Mouse (Mus musculus) midbrain, embryonic 11.5 days (tissue): Measurements from ENCODE around the gene Dnaja2. TPM values are rescaled to one million over a fixed set of nuclear protein-coding genes. Genes with fewer than 3 reads are reported as not detected.

Experiments used
- ATAC-seq: fragments of 200-750 bp; cut with Nextera tagmentation; 2 replicates; pipeline ENCODE4 v1.8.0; 2017; ENCODE audit warnings: moderate TSS enrichment, moderate library complexity; ENCODE audit not compliant: low FRiP score
- DNase-seq: peaks from one replicate; pipeline ENCODE4 v3.0.0; 2015; ENCODE audit warnings: low spot score; ENCODE audit errors: missing footprints
- H3K27ac ChIP-seq: fragments of 300-500 bp; sonication (generic); 2 replicates; pipeline ENCODE4 v1.5.1; 2014; ENCODE audit warnings: low read depth, low read length
- H3K27me3 ChIP-seq: fragments of 300-500 bp; sonication (generic); 2 replicates; pipeline ENCODE4 v1.6.1; 2014; ENCODE audit warnings: mild to moderate bottlenecking, low read length, moderate library complexity, mixed read lengths; ENCODE audit not compliant: control insufficient read depth, insufficient read depth
- H3K36me3 ChIP-seq: fragments of 300-500 bp; sonication (generic); 2 replicates; pipeline ENCODE4 v1.6.1; 2014; ENCODE audit warnings: mild to moderate bottlenecking, low read length, moderate library complexity, mixed read lengths; ENCODE audit not compliant: control insufficient read depth, insufficient read depth
- H3K4me1 ChIP-seq: fragments of 300-500 bp; sonication (generic); 2 replicates; pipeline ENCODE4 v1.6.1; 2014; ENCODE audit warnings: low read length; ENCODE audit not compliant: control insufficient read depth, insufficient read depth
- H3K4me2 ChIP-seq: fragments of 300-500 bp; sonication (generic); 2 replicates; pipeline ENCODE4 v1.6.1; 2014; ENCODE audit warnings: mild to moderate bottlenecking, moderate library complexity
- H3K4me3 ChIP-seq: fragments of 300-500 bp; sonication (generic); 2 replicates; pipeline ENCODE4 v1.5.1; 2014; ENCODE audit warnings: low read depth, low read length
- H3K9ac ChIP-seq: fragments of 300-500 bp; sonication (generic); 2 replicates; pipeline ENCODE4 v1.6.1; 2014; ENCODE audit warnings: low read length
- H3K9me3 ChIP-seq: fragments of 300-500 bp; sonication (generic); 2 replicates; pipeline ENCODE4 v1.6.1; 2016; ENCODE audit warnings: low read length; ENCODE audit not compliant: control insufficient read depth
- WGBS: fragments of 180-500 bp; shearing (Covaris S2); extraction: QIAGEN DNeasy Blood & Tissue Kit; methylation state at CpG from one replicate; pipeline ENCODE4 v1.1.7; 2014; 5-methylcytosine and 5-hydroxymethylcytosine counted together
- polyA plus RNA-seq: library from polyadenylated mRNA; unstranded; fragments of >200 nt; fragmentation: Nextera tagmentation; extraction: Ambion mirVana; gene quantifications from 2 replicates; pipeline ENCODE4 v1.2.1, GENCODE M21; 2014

The Dnaja2 gene
- polyA plus RNA-seq, 1 experiment from 2014 or later, result 201 TPM

DNA sequence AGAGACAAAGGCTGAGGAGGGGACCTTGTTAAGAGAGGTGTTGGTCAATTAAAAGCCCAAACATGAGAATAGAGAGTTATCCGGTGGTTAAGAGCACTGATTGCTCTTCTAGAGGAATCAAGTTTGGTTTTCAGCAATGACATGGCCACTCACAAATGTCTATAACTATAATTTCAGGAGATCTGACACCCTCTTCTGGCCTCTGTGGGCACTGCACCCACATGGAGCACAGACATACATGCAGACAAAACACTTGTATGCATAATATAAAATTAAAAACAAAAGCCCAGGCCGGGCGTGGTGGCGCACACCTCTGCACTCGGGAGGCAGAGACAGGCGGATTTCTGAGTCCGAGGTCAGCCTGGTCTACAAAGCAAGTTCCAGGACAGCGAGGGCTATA lies 65.6 kb downstream of the Dnaja2 start:
- 93% methylated on average over 8 of the region's 8 CpGs for WGBS

DNA sequence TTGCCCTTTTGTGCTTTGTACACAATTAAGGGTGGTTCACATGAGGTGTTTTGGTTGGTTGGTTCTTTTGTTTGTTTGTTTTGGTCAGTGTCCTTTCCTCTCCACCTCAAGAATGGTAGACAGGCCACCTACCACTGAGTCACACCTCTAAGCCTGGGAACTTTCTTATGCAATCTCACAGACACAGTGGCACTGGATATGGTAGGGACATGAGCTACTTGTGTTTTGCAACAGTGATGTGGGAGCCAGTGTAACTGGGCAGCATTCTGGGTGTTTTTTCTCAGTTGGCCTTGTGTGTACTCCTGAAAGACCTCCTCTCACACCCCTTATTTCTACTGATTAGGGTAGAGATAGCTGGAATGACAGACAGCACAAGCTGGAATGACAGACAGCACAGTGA lies 66.5 kb downstream of the Dnaja2 start:
- Histone ChIP-seq H3K4me3 (no peak overlapping the region), H3K27ac (no peak overlapping the region), H3K36me3 (no peaks in the 10 kb centered on the region), H3K9me3 (no peaks in the 10 kb centered on the region), H3K4me1 (peaks cover 3% of the 10 kb centered on the region; the same call in 1 of the 2 replicates), H3K27me3 (no peaks in the 10 kb centered on the region), H3K9ac (no peak overlapping the region), H3K4me2 (no peak overlapping the region)
- ATAC-seq (no peak), DNase-seq (no peak)

More for the DNA sequence above, 65.6 kb downstream of the Dnaja2 start:
- Histone ChIP-seq H3K9ac (no peak overlapping the region), H3K4me3 (no peak overlapping the region), H3K27me3 (no peaks in the 10 kb centered on the region), H3K27ac (no peak overlapping the region), H3K4me1 (peaks cover 3% of the 10 kb centered on the region; the same call in 1 of the 2 replicates), H3K36me3 (no peaks in the 10 kb centered on the region), H3K4me2 (no peak overlapping the region), H3K9me3 (no peaks in the 10 kb centered on the region)
- no peak for ATAC-seq
- no peak for DNase-seq

DNA sequence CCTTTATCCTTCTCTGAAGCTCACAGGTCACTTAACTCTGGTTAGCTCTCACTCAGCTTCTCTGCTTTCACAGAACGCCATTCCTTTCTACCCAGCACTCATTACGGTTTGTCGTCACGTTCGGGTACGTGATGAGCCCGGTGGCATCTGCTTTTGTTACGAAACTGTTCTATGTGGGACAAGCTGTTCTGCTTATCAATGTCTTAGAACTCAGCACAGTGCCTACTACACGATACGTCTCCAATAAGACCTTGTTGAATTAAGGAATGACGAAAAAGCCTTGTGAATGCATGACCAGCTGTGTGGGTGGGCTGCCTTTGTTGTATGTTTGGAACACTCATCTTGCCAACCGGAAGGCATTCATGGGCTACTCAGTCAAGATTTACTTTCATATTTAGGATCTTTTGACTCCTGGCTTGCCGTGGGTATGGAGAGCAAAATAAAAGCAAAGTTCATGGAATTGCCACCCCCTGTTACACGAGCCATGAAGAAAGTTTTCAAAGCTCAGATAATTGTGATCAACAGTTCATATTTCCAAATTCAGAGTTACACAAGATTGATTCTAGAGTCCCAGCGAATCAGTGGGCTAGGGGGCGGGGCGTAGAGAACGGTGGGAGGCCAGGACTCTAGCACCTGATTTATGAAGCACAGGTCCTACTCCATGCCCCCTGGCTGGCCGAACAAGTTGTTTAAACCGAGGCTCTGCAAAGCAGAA lies 67.1 kb downstream of the Dnaja2 start:
- Histone ChIP-seq H3K4me1 (no peaks in the 10 kb centered on the region; the same call in 1 of the 2 replicates), H3K27me3 (no peaks in the 10 kb centered on the region), H3K4me2 (no peak overlapping the region), H3K9ac (no peak overlapping the region), H3K4me3 (no peak overlapping the region), H3K36me3 (no peaks in the 10 kb centered on the region), H3K9me3 (no peaks in the 10 kb centered on the region), H3K27ac (no peak overlapping the region)
- WGBS, result 83% methylated on average over 20 of the region's 20 CpGs
- DNase-seq, result no peak
- no peak for ATAC-seq

Other genes with a start within 250 kb of the Dnaja2 start
- gene Mylk3, start 169.0 kb downstream of the Dnaja2 start, polyA plus RNA-seq, result 1.7 and 2.1 TPM in 2 replicates
- gene 4921524J17Rik, start 122.5 kb downstream of the Dnaja2 start, polyA plus RNA-seq, result 43.8 and 48.9 TPM in 2 replicates
- 36.5 and 38.1 TPM in 2 replicates for gene Gpt2, start 62.8 kb downstream of the Dnaja2 start, polyA plus RNA-seq
- 35.0 and 37.4 TPM in 2 replicates for gene Neto2, start 145.6 kb upstream of the Dnaja2 start, polyA plus RNA-seq